Mouse (Mus musculus) cortical plate, adult 2 months (tissue): ENCODE measurements around the gene Tmem206.

Experiments
- CTCF ChIP-seq: fragments of 200-500 bp; IDR thresholded peaks from 2 replicates; pipeline ENCODE4 v1.5.1; 2011; ENCODE audit warnings: mild to moderate bottlenecking, control low read depth, low read length; ENCODE audit not compliant: insufficient read depth; ENCODE audit errors: extremely low read depth
- POLR2A ChIP-seq: fragments of 200-500 bp; IDR thresholded peaks from 2 replicates; pipeline ENCODE4 v1.6.1; 2011; ENCODE audit warnings: mild to moderate bottlenecking, low read length, control low read depth; ENCODE audit not compliant: insufficient read depth; ENCODE audit errors: extremely low read depth

DNA sequence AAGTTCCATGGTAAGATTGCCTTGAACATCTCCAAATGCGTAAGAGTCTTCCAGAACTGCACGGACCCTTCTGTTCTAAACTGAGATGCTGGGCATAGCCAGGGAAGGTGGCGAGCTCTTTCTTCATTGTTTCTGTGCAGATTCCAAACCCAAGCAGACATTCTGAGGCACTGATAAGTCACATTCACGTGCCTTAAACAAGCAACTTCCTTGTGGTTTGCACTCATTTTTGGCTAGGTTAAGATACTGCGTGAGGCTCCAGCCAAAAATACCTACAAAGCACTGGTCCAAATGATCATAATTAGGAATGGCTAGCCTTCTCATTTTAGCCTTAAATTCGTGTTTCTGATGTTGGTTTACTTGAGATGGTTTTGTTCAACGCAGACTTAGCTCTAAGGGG, 33.8 kb downstream of the Tmem206 start:
- TF ChIP-seq CTCF (no peak), POLR2A (no peak)
